Mouse (Mus musculus) heart, embryonic 14.5 days (tissue): ENCODE measurements around the gene Ppp1r3e. TPM values are rescaled to one million over a fixed set of nuclear protein-coding genes. Genes with fewer than 3 reads are reported as not detected.
A peak's percentile ranks its signal among the peaks of the same experiment; 100 is the strongest.

Source experiments
- ATAC-seq: fragments of 200-750 bp; cut with Nextera tagmentation; 2 replicates; pipeline ENCODE4 v1.8.0; 2017; ENCODE audit warnings: low read depth, moderate TSS enrichment; ENCODE audit not compliant: insufficient number of reproducible peaks, insufficient read depth, low FRiP score
- H3K27ac ChIP-seq, 2 experiments: fragments of 200-500 bp in 1 of 2; fragments of 300-500 bp in 1 of 2; sonication (generic) in 1 of 2; replicated peaks in 1 of 2; 2 replicates each; pipeline ENCODE4 v1.5.1; 2012 to 2014; ENCODE audit warnings: low read depth in 2 of 2, low read length in 2 of 2, control low read depth in 1 of 2, mild to moderate bottlenecking in 1 of 2, mixed read lengths in 1 of 2; ENCODE audit not compliant: control insufficient read depth in 1 of 2, insufficient read depth in 1 of 2
- H3K27me3 ChIP-seq: fragments of 300-500 bp; sonication (generic); 2 replicates; pipeline ENCODE4 v1.6.1; 2014; ENCODE audit warnings: mild to moderate bottlenecking, low read length, control low read depth; ENCODE audit not compliant: control insufficient read depth, insufficient read depth
- H3K36me3 ChIP-seq: fragments of 300-500 bp; sonication (generic); 2 replicates; pipeline ENCODE4 v1.6.1; 2014; ENCODE audit warnings: mild to moderate bottlenecking, control low read depth, low read length, mixed read lengths; ENCODE audit not compliant: control insufficient read depth, insufficient read depth
- H3K4me1 ChIP-seq, 2 experiments: fragments of 200-500 bp in 1 of 2; fragments of 300-500 bp in 1 of 2; sonication (generic) in 1 of 2; 2 replicates each; pipeline ENCODE4 v1.6.1; 2012 to 2014; ENCODE audit warnings: low read length in 2 of 2, control low read depth in 1 of 2, mixed read lengths in 1 of 2; ENCODE audit not compliant: control insufficient read depth in 2 of 2, insufficient read depth in 2 of 2
- H3K4me2 ChIP-seq: fragments of 300-500 bp; sonication (generic); 2 replicates; pipeline ENCODE4 v1.6.1; 2014; ENCODE audit warnings: mild to moderate bottlenecking, low read length
- H3K4me3 ChIP-seq, 2 experiments: fragments of 200-500 bp in 1 of 2; fragments of 300-500 bp in 1 of 2; sonication (generic) in 1 of 2; 2 replicates each; pipeline ENCODE4 v1.5.1; 2012 to 2014; ENCODE audit warnings: low read length in 2 of 2, mild to moderate bottlenecking in 2 of 2, control low read depth in 1 of 2, low read depth in 1 of 2, moderate library complexity in 1 of 2; ENCODE audit not compliant: control insufficient read depth in 1 of 2, insufficient read depth in 1 of 2
- H3K9ac ChIP-seq: fragments of 300-500 bp; sonication (generic); 2 replicates; pipeline ENCODE4 v1.6.1; 2014; ENCODE audit warnings: mild to moderate bottlenecking, low read length
- H3K9me3 ChIP-seq: fragments of 300-500 bp; sonication (generic); 2 replicates; pipeline ENCODE4 v1.6.1; 2016; ENCODE audit warnings: low read length, control low read depth; ENCODE audit not compliant: control insufficient read depth
- WGBS: fragments of 180-500 bp; shearing (Covaris S2); extraction: QIAGEN DNeasy Blood & Tissue Kit; methylation state at CpG from one replicate; pipeline ENCODE4 v1.1.7; 2014; 5-methylcytosine and 5-hydroxymethylcytosine counted together
- polyA plus RNA-seq: library from polyadenylated mRNA; unstranded; fragments of >200 nt; fragmentation: Nextera tagmentation; extraction: Ambion mirVana; gene quantifications from 2 replicates; pipeline ENCODE4 v1.2.1, GENCODE M21; 2014

Ppp1r3e gene
- polyA plus RNA-seq, 1 experiment from 2014 or later: 1.7 TPM

DNA sequence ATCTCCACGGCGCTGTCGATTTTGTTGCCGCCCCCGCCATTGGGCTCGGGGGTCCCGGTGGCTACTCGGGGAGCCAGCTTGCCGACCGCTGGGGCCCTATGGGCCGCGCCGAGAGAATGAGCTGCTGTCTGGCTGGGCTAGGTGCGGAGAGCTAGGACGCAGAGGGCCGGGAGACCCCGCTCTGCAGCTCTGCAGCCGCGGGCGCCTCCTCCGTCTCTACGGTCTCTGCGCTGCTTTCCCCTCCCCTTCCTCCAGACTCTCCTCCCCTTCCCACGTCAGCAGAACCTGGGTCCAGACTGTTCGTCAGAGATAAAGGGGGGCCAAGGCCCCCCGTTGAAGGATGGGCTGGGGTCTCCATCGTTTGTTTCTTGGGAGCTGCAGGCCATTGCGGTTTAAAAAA lies 35.5 kb upstream of the Ppp1r3e start, which contains the start of gene Slc22a17:
Gene Slc22a17, minus strand, starts transcription at position 247 of the 400 bp plus-strand sequence.
- WGBS: 0% methylated on average over 25 of the region's 28 CpGs
- Histone ChIP-seq H3K9ac (peak within 1 kb of the TSS; percentile 94), H3K27me3 (no peaks in the 10 kb centered on the region), H3K4me1 (peaks cover 15 to 18% of the 10 kb centered on the region in 2 experiments), H3K36me3 (peaks cover 48% of the 10 kb centered on the region), H3K9me3 (no peaks in the 10 kb centered on the region), H3K27ac (peak within 1 kb of the TSS in 1 of 2 experiments; percentile 72; a peak in 2 of 4 replicates), H3K4me2 (peak within 1 kb of the TSS; percentile 99), H3K4me3 (peak within 1 kb of the TSS; percentile 56 to 91)
- ATAC-seq: peak; percentile 76

DNA sequence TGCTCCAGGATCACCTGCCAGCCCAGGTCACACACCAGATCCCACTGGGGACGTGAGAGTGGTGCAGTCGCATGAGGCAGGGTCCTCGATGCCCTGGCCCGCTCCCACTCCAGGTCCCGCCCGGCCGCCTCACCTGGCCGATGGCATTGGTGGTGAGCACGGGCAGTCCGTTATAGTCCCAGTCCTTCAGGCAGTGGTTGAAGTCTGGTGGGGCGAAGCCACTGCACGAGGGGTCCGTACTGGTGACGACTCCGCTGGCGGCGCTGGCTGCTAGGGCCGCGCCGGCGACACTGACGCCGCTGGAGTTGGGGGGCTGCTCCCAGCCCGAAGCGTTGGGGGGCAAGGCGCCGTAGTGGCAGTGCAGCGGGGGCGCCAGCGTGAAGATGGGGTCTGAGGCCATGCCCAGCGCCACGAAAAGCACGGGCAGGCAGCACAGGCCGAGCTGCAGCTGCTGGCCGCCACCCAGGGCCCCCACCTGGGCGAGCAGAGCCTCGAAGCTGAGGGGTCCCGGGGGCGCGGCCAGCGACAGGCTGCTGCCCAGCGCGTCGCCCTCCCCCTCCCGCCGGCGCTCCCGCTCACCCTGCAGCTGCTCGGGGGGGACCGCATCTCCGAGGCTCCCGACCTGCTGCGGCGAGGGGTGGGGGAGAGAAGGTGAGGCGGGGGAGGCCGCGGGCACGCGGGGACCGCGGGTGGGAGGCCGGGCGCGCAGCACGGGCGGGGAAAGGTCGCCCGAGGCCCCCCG lies 34.9 kb upstream of the Ppp1r3e start:
- Histone ChIP-seq H3K9me3 (no peaks in the 10 kb centered on the region), H3K36me3 (peaks cover 48% of the 10 kb centered on the region), H3K4me3 (peak overlapping the region; percentile 56 to 91), H3K4me2 (peak overlapping the region; percentile 99), H3K9ac (peak overlapping the region; percentile 94), H3K27ac (peak overlapping the region in 1 of 2 experiments; percentile 72; a peak in 2 of 4 replicates), H3K27me3 (no peaks in the 10 kb centered on the region), H3K4me1 (peaks cover 15 to 18% of the 10 kb centered on the region in 2 experiments)
- WGBS: 4% methylated on average over 61 of the region's 69 CpGs
- ATAC-seq: peak; percentile 48

DNA sequence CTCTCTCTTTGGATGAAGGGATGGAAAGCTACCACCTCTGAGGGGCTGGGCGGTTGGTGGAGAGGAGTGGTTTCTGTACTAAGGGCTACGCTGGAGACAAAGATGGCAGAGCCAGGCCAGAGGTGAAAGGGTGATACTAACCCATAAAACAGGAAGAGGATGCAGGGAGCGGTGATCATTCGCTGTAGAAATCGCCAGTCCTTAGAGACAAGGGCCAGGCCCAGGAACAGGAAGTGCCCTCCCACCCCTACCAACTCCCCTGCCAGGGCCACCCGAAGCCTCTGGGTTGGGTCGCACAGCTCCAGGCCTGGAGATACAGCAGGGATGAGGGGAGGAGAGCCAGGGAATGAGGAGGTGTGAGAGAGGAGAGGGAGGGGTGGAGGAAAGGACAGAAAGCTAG lies 31.3 kb upstream of the Ppp1r3e start:
- Histone ChIP-seq H3K9ac (peak overlapping the region; percentile 40; the same call in 1 of the 2 replicates), H3K4me2 (no peak overlapping the region), H3K4me1 (peaks cover 15 to 27% of the 10 kb centered on the region in 2 experiments), H3K9me3 (no peaks in the 10 kb centered on the region), H3K4me3 (no peak overlapping the region), H3K27me3 (no peaks in the 10 kb centered on the region), H3K36me3 (peaks cover 47% of the 10 kb centered on the region), H3K27ac (no peak overlapping the region; a peak in 1 of 4 replicates)
- WGBS: 71% methylated on average over 7 of the region's 7 CpGs
- ATAC-seq: no peak

DNA sequence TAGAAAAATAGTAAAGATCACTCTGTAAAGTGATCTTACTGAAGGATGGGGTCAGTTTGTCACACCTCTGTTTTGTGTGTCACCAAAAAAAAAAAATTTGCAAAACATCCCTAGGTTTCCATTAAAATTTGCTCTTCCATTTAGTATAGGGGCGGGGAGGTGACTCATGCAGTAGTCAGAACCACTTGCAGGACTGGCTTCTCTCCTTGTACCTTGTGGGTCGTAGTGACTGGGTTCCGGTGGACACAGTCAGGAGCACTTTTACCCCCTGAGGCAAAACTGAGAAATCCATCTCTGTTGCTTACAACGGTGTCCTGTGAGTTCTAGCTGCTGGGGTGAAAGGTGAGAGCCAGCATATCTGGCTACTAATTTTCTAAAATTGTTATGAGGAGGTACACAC lies 26.3 kb upstream of the Ppp1r3e start:
- H3K4me3 ChIP-seq: no peak overlapping the region
- no peaks in the 10 kb centered on the region for H3K27me3 ChIP-seq
- H3K9ac ChIP-seq: no peak overlapping the region
- no peak overlapping the region for H3K4me2 ChIP-seq
- H3K27ac ChIP-seq: no peak overlapping the region
- no peaks in the 10 kb centered on the region for H3K9me3 ChIP-seq
- H3K4me1 ChIP-seq: 0 out of 4 replicates have a peak, but pooled peaks cover 0 to 8% of the 10 kb centered on the region in 2 experiments
- H3K36me3 ChIP-seq: peaks cover 38% of the 10 kb centered on the region
- ATAC-seq: no peak
- WGBS: 91% methylated on average over 4 of the region's 4 CpGs

DNA sequence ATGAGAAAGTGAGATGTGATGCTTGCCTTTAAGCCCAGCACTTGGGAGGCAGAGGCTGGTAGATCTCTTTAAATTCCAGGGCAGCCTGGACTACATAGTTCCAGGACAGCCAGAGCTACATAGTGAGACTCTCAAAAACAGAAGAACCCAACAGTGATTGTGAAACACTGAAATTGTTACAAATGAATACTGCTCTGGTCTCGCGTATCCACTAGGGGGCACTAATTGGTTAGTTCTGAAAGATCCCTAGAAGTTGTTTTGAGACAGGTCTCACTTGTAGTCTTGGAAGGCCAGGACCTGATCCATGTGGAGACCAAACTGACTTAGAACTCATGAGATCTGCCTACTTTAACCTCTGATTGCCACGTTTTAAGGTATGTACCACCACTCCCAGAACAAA lies 23.0 kb upstream of the Ppp1r3e start:
- H3K4me1 ChIP-seq: peaks cover 3 to 21% of the 10 kb centered on the region in 2 experiments; a peak in 3 of 4 replicates
- no peak for ATAC-seq
- H3K9ac ChIP-seq: no peak overlapping the region
- H3K4me2 ChIP-seq: no peak overlapping the region
- no peak overlapping the region for H3K27ac ChIP-seq
- H3K9me3 ChIP-seq: no peaks in the 10 kb centered on the region
- peaks cover 43% of the 10 kb centered on the region for H3K36me3 ChIP-seq
- no peak overlapping the region for H3K4me3 ChIP-seq
- H3K27me3 ChIP-seq: no peaks in the 10 kb centered on the region
- WGBS: under 1% methylated on average over 3 of the region's 3 CpGs

DNA sequence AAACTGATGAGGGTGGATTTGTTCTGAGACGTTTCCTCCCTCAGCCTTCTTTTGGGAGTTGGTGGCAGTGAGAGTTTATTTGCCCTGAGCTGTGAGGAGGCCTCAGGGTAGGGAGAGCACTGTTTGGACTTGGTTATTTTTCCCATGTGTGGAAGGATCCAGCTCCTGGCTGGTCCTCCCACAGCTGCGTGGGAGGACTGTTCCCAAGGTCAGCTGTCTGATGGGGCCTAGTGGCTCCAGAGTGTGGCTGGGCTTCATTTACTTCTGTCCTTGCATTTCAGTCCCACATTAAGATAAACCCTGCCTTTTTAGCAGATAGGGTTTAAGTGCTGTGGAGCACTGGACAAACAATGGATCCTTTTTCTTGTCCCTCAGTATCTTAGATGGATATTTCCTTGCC lies 20.1 kb upstream of the Ppp1r3e start:
- peak overlapping the region; percentile 5 to 20; a peak in 1 of 4 replicates for H3K27ac ChIP-seq
- ATAC-seq: no peak

DNA sequence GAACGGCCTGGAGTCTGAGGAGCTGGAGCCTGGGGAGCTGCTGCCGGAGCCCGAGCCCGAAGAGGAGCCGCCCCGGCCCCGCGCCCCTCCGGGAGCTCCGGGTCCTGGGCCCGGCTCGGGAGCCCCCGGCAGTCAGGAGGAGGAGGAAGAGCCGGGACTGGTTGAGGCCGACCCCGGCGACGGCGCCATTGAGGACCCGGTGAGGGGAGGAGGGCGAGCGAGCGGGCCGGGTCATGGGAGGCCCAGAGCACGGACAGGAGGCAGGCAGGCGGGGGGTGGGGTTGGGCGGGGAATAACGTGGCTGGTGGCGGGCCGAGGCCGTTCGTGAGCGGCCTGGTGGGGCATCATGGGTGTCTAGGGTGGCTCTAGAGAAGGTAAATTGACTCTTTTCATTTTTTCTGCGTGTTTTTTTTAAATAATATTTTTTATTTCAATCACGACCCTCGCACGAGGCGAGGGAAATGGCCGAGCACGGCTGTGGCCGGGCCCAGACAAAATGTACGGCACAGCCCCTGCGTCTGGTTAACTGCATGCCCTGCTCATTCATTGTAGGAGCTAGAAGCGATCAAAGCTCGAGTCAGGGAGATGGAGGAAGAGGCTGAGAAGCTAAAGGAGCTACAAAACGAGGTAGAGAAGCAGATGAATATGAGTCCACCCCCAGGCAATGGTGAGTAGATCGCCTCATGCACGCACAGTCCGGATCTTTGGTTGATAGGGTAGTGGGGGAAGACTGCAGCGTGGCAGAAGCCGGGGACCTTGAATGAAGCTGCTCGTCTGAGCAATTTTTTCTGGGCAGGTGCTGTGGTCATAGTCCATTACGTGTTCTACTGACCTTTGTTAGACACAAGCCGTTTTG lies 17.2 kb upstream of the Ppp1r3e start:
- Histone ChIP-seq H3K36me3 (peaks cover 41% of the 10 kb centered on the region), H3K4me1 (peaks cover 6 to 25% of the 10 kb centered on the region in 2 experiments), H3K9ac (peak overlapping the region; percentile 100), H3K9me3 (no peaks in the 10 kb centered on the region), H3K4me2 (peak overlapping the region; percentile 75), H3K27ac (peak overlapping the region; percentile 71 to 97), H3K4me3 (peak overlapping the region; percentile 64 to 98), H3K27me3 (no peaks in the 10 kb centered on the region)
- WGBS: under 1% methylated on average over 43 of the region's 54 CpGs
- peak; percentile 66 for ATAC-seq

More for the DNA sequence above, 20.1 kb upstream of the Ppp1r3e start:
- 24% methylated on average over 2 of the region's 2 CpGs for WGBS
- Histone ChIP-seq H3K9me3 (no peaks in the 10 kb centered on the region), H3K36me3 (peaks cover 41% of the 10 kb centered on the region), H3K4me3 (no peak overlapping the region), H3K27me3 (no peaks in the 10 kb centered on the region), H3K4me1 (peaks cover 6 to 22% of the 10 kb centered on the region in 2 experiments), H3K4me2 (no peak overlapping the region), H3K9ac (peak overlapping the region; percentile 32; the same call in 1 of the 2 replicates)
